Mouse (Mus musculus): Measurements from ENCODE around the gene Mast3.

GRCm38 (mm10) chr8:70842484-70842883 is 37.6 kb upstream of the Mast3 start:
- no peak for TF ChIP-seq POLR2A (IDR thresholded peaks at IDR 0.05; ENCODE audit: borderline replicate concordance, extremely low read depth, insufficient read depth, insufficient read length, poor library complexity, severe bottlenecking)
- no peak for TF ChIP-seq CTCF (IDR thresholded peaks at IDR 0.05; ENCODE audit: borderline replicate concordance, extremely low read depth, insufficient read depth, insufficient read length)
